Mouse (Mus musculus) embryonic facial prominence, embryonic 11.5 days (tissue): ENCODE measurements at regions not wholly inside any gene's neighbourhood (a gene's known extent, or its start where the extent isn't known, plus 50 kb on each side); places are given as distances from the start of the nearest gene placed in this dataset.
A peak's percentile ranks its signal among the peaks of the same experiment; 100 is the strongest.

Experiments used
- ATAC-seq: fragments of 200-750 bp; cut with Nextera tagmentation; replicated peaks from 2 replicates; pipeline ENCODE4 v1.8.0; 2017; ENCODE audit warnings: low read depth; ENCODE audit not compliant: insufficient number of reproducible peaks, low FRiP score, low TSS enrichment
- DNase-seq: peaks from one replicate; pipeline ENCODE4 v3.0.0-alpha.2; 2015; ENCODE audit warnings: low spot score
- H3K27ac ChIP-seq: fragments of 300-500 bp; sonication (generic); replicated peaks from 2 replicates; pipeline ENCODE4 v1.5.1; 2014; ENCODE audit warnings: mild to moderate bottlenecking, low read depth, low read length, control low read depth
- H3K27me3 ChIP-seq: fragments of 300-500 bp; sonication (generic); 2 replicates; pipeline ENCODE4 v1.6.1; 2014; ENCODE audit warnings: mild to moderate bottlenecking, low read length, moderate library complexity, mixed read lengths; ENCODE audit not compliant: control insufficient read depth, insufficient read depth
- H3K36me3 ChIP-seq: fragments of 300-500 bp; sonication (generic); replicated peaks from 2 replicates; pipeline ENCODE4 v1.6.1; 2014; ENCODE audit warnings: low read depth, mild to moderate bottlenecking, low read length, moderate library complexity, mixed read lengths; ENCODE audit not compliant: control insufficient read depth, insufficient read depth
- H3K4me1 ChIP-seq: fragments of 300-500 bp; sonication (generic); 2 replicates; pipeline ENCODE4 v1.6.1; 2014; ENCODE audit warnings: low read length, mixed read lengths; ENCODE audit not compliant: control insufficient read depth, insufficient read depth
- H3K4me2 ChIP-seq: fragments of 300-500 bp; sonication (generic); 2 replicates; pipeline ENCODE4 v1.6.1; 2014; ENCODE audit warnings: low read depth, mild to moderate bottlenecking, control low read depth, low read length, moderate library complexity
- H3K4me3 ChIP-seq: fragments of 300-500 bp; sonication (generic); 2 replicates; pipeline ENCODE4 v1.5.1; 2014; ENCODE audit warnings: low read depth, low read length, control low read depth
- H3K9ac ChIP-seq: fragments of 300-500 bp; sonication (generic); replicated peaks from 2 replicates; pipeline ENCODE4 v1.6.1; 2014; ENCODE audit warnings: mild to moderate bottlenecking, control low read depth, low read length
- H3K9me3 ChIP-seq: fragments of 300-500 bp; sonication (generic); replicated peaks from 2 replicates; pipeline ENCODE4 v1.6.1; 2016; ENCODE audit warnings: mild to moderate bottlenecking, low read length, inconsistent platforms, mixed read lengths; ENCODE audit not compliant: control insufficient read depth
- WGBS: fragments of 180-500 bp; shearing (Covaris S2); extraction: QIAGEN DNeasy Blood & Tissue Kit; methylation state at CpG from one replicate; pipeline ENCODE4 v1.1.7; 2014; 5-methylcytosine and 5-hydroxymethylcytosine counted together

- no peaks in the 10 kb centered on the region for H3K9me3 ChIP-seq
- H3K36me3 ChIP-seq: no peaks in the 10 kb centered on the region
- no peak for DNase-seq
- no peak for ATAC-seq
- H3K27ac ChIP-seq: no peak overlapping the region
- no peak overlapping the region for H3K4me2 ChIP-seq
- H3K4me1 ChIP-seq: no peaks in the 10 kb centered on the region
- 68% methylated on average over 11 of the region's 11 CpGs for WGBS
- no peak overlapping the region for H3K4me3 ChIP-seq
- H3K9ac ChIP-seq: no peak overlapping the region
- H3K27me3 ChIP-seq: no peaks in the 10 kb centered on the region
These were observed 426.8 kb upstream of the Tbc1d2b start for GRCm38 (mm10) chr9:90697279-90698000.

- no peaks in the 10 kb centered on the region for H3K4me1 ChIP-seq
- no peak overlapping the region for H3K27ac ChIP-seq
- DNase-seq: no peak
- H3K27me3 ChIP-seq: no peaks in the 10 kb centered on the region
- no peak overlapping the region for H3K4me2 ChIP-seq
- no peak overlapping the region for H3K4me3 ChIP-seq
- no peak overlapping the region for H3K9ac ChIP-seq
- ATAC-seq: no peak
- WGBS: 80% methylated on average over 7 of the region's 7 CpGs
- H3K9me3 ChIP-seq: no peaks in the 10 kb centered on the region
- H3K36me3 ChIP-seq: no peaks in the 10 kb centered on the region
These were observed 427.8 kb upstream of the Tbc1d2b start for GRCm38 (mm10) chr9:90698439-90698838.

- H3K4me1 ChIP-seq: no peaks in the 10 kb centered on the region
- H3K27me3 ChIP-seq: no peaks in the 10 kb centered on the region
- H3K36me3 ChIP-seq: no peaks in the 10 kb centered on the region
- 39% methylated on average over 4 of the region's 4 CpGs for WGBS
- H3K9ac ChIP-seq: no peak overlapping the region
- no peak overlapping the region for H3K4me2 ChIP-seq
- ATAC-seq: no peak
- H3K27ac ChIP-seq: no peak overlapping the region
- H3K4me3 ChIP-seq: no peak overlapping the region
- no peaks in the 10 kb centered on the region for H3K9me3 ChIP-seq
- DNase-seq: peak; percentile 76
These were observed 428.5 kb upstream of the Tbc1d2b start for GRCm38 (mm10) chr9:90699064-90699463.

GRCm38 (mm10) chr9:90700236-90701179, 429.9 kb upstream of the Tbc1d2b start:
- no peaks in the 10 kb centered on the region for H3K36me3 ChIP-seq

GRCm38 (mm10) chr9:90701180-90701765, 430.7 kb upstream of the Tbc1d2b start:
- no peaks in the 10 kb centered on the region for H3K9me3 ChIP-seq
- no peak overlapping the region for H3K9ac ChIP-seq
- H3K4me3 ChIP-seq: no peak overlapping the region
- WGBS: 75% methylated on average over 4 of the region's 4 CpGs
- no peaks in the 10 kb centered on the region for H3K36me3 ChIP-seq
- no peaks in the 10 kb centered on the region for H3K4me1 ChIP-seq
- ATAC-seq (no peak), DNase-seq (no peak)
- no peak overlapping the region for H3K27ac ChIP-seq
- no peak overlapping the region for H3K4me2 ChIP-seq
- no peaks in the 10 kb centered on the region for H3K27me3 ChIP-seq

More at GRCm38 (mm10) chr9:90700236-90701179, 429.9 kb upstream of the Tbc1d2b start:
- H3K9ac ChIP-seq: no peak overlapping the region
- H3K4me1 ChIP-seq: no peaks in the 10 kb centered on the region
- no peak overlapping the region for H3K27ac ChIP-seq
- H3K9me3 ChIP-seq: no peaks in the 10 kb centered on the region
- H3K4me2 ChIP-seq: no peak overlapping the region
- DNase-seq (peak; percentile 61), ATAC-seq (peak; percentile 61; the same call in 1 of the 2 replicates)
- WGBS: 41% methylated on average over 7 of the region's 7 CpGs
- no peaks in the 10 kb centered on the region for H3K27me3 ChIP-seq
- no peak overlapping the region for H3K4me3 ChIP-seq

- Histone ChIP-seq H3K9ac (no peak overlapping the region), H3K4me1 (no peaks in the 10 kb centered on the region), H3K27me3 (no peaks in the 10 kb centered on the region), H3K36me3 (no peaks in the 10 kb centered on the region), H3K9me3 (no peaks in the 10 kb centered on the region), H3K27ac (no peak overlapping the region), H3K4me2 (no peak overlapping the region), H3K4me3 (no peak overlapping the region)
- DNase-seq: no peak
- ATAC-seq: no peak
- WGBS: 50% methylated on average over 2 of the region's 2 CpGs
These were observed 443.1 kb upstream of the Tbc1d2b start for GRCm38 (mm10) chr9:90713685-90714084.

GRCm38 (mm10) chr9:90731450-90731849, 460.8 kb upstream of the Tbc1d2b start:
- 63% methylated on average over 4 of the region's 4 CpGs for WGBS
- DNase-seq: peak; percentile 1
- no peak for ATAC-seq
- no peaks in the 10 kb centered on the region for H3K9me3 ChIP-seq
- no peak overlapping the region for H3K4me2 ChIP-seq
- H3K27ac ChIP-seq: no peak overlapping the region
- no peaks in the 10 kb centered on the region for H3K27me3 ChIP-seq
- H3K36me3 ChIP-seq: no peaks in the 10 kb centered on the region
- no peak overlapping the region for H3K4me3 ChIP-seq
- no peak overlapping the region for H3K9ac ChIP-seq
- no peaks in the 10 kb centered on the region for H3K4me1 ChIP-seq
